Mouse (Mus musculus) Patski (cell line): ENCODE measurements around the gene Apob. TPM values are rescaled to one million over a fixed set of nuclear protein-coding genes. Genes with fewer than 3 reads are reported as not detected.

Source experiments
- ATAC-seq: fragments of 100-300 bp; one replicate; pipeline ENCODE4 v1.8.0; 2021
- CTCF ChIA-PET: fragments of 350-600 bp; sonication (Branson Sonifier 250); formaldehyde crosslinking; loops from one replicate; lab custom pipeline; 2022; ENCODE audit warnings: inconsistent platforms; lab: Charles Lee
- POLR2A ChIA-PET: fragments of 350-600 bp; sonication (Branson Sonifier 250); formaldehyde crosslinking; loops from one replicate; lab custom pipeline; 2022; ENCODE audit warnings: antibody characterized with exemption, inconsistent platforms; lab: Charles Lee
- DNase-seq: peaks from one replicate; pipeline ENCODE4 v3.0.0-alpha.2; 2011; ENCODE audit warnings: low read depth, low spot score
- H3K27me3 ChIP-seq: fragments of 371-371 bp; one replicate; pipeline ENCODE4 v1.5.1; 2021
- CTCF ChIP-seq: fragments of 100-300 bp; IDR thresholded peaks from one replicate; pipeline ENCODE4 v1.5.1; 2021
- in situ Hi-C: fragments of 300-500 bp; cut with MboI; formaldehyde crosslinking; loops from 3 replicates; pipeline ENCODE4 v1.11.1; 2018; ENCODE audit warnings: low pct_unique_long_range_greater_than_20kb, mixed read lengths
- polyA plus RNA-seq: library from polyadenylated mRNA; unstranded; gene quantifications from one replicate; pipeline ENCODE4 v1.2.3, GENCODE M21; 2021

Gene Apob
- 0.01 TPM for polyA plus RNA-seq

- POLR2A ChIA-PET, result no interaction called here
- CTCF ChIA-PET, result interaction anchor here (0.8 to 1.2 kb wide), 3 partner anchors 9 to 16 kb away, joined by 3 to 4 read pairs (median 3); no protein-coding TSS in a partner anchor
- DNase-seq, result no peak
- ATAC-seq, result no peak
- TF ChIP-seq CTCF, result no peak
- in situ Hi-C loops, result loop anchor here (5.0 kb wide), 1 partner anchor 70 kb away; no protein-coding TSS in a partner anchor
- peaks cover under 1% of the 10 kb centered on the region for H3K27me3 ChIP-seq
These were observed at the start of gene Apob for GRCm38 (mm10) chr12:7977466-7978189. TSS of gene Apob (plus strand) at chr12:7977648.

GRCm38 (mm10) chr12:7932405-7932920 is 45.0 kb upstream of the Apob start:
- no peak for DNase-seq
- no peak for ATAC-seq
- POLR2A ChIA-PET, result no interaction called here
- CTCF ChIA-PET, result no interaction called here
- no peaks in the 10 kb centered on the region for H3K27me3 ChIP-seq
- no peak for TF ChIP-seq CTCF
- in situ Hi-C loops, result no loop called here

GRCm38 (mm10) chr12:7950098-7950745 is 27.2 kb upstream of the Apob start:
- H3K27me3 ChIP-seq, result no peaks in the 10 kb centered on the region
- DNase-seq (no peak), ATAC-seq (no peak)
- ChIA-PET POLR2A (no interaction called here), CTCF (no interaction called here)
- no peak for TF ChIP-seq CTCF
- in situ Hi-C loops, result no loop called here

- no peak for TF ChIP-seq CTCF
- no peak for DNase-seq
- in situ Hi-C loops, result no loop called here
- ChIA-PET CTCF (no interaction called here), POLR2A (no interaction called here)
- ATAC-seq, result no peak
- H3K27me3 ChIP-seq, result no peaks in the 10 kb centered on the region
These were observed 18.6 kb upstream of the Apob start for GRCm38 (mm10) chr12:7958851-7959250.

GRCm38 (mm10) chr12:7959310-7959918 is 18.0 kb upstream of the Apob start:
- in situ Hi-C loops, result no loop called here
- DNase-seq, result no peak
- POLR2A ChIA-PET, result no interaction called here
- no peak for TF ChIP-seq CTCF
- no peaks in the 10 kb centered on the region for H3K27me3 ChIP-seq
- CTCF ChIA-PET, result no interaction called here
- no peak for ATAC-seq

GRCm38 (mm10) chr12:7962314-7962927 is 15.0 kb upstream of the Apob start:
- ChIA-PET CTCF (no interaction called here), POLR2A (no interaction called here)
- in situ Hi-C loops, result no loop called here
- TF ChIP-seq CTCF, result no peak
- no peaks in the 10 kb centered on the region for H3K27me3 ChIP-seq
- DNase-seq (no peak), ATAC-seq (no peak)

GRCm38 (mm10) chr12:7967221-7967620 is 10.2 kb upstream of the Apob start:
- ATAC-seq (peak; percentile 51), DNase-seq (no peak)
- in situ Hi-C loops, result no loop called here
- ChIA-PET POLR2A (no interaction called here), CTCF (no interaction called here)
- no peak for TF ChIP-seq CTCF
- H3K27me3 ChIP-seq, result no peaks in the 10 kb centered on the region

GRCm38 (mm10) chr12:7970301-7970700 is 7.1 kb upstream of the Apob start:
- POLR2A ChIA-PET, result no interaction called here
- ATAC-seq (no peak), DNase-seq (no peak)
- TF ChIP-seq CTCF, result no peak
- H3K27me3 ChIP-seq, result no peaks in the 10 kb centered on the region
- CTCF ChIA-PET, result interaction anchor here (0.9 kb wide), 1 partner anchor 10 kb away, joined by 3 read pairs; no protein-coding TSS in a partner anchor
- in situ Hi-C loops, result no loop called here

- CTCF ChIA-PET, result interaction anchor here (0.9 to 1.1 kb wide), 2 partner anchors 9 to 193 kb away, joined by 3 to 4 read pairs; no protein-coding TSS in a partner anchor
- POLR2A ChIA-PET, result no interaction called here
- ATAC-seq (no peak), DNase-seq (no peak)
- in situ Hi-C loops, result no loop called here
- no peak for TF ChIP-seq CTCF
- no peaks in the 10 kb centered on the region for H3K27me3 ChIP-seq
These were observed 6.6 kb upstream of the Apob start for GRCm38 (mm10) chr12:7970817-7971216.

- CTCF ChIA-PET, result interaction anchor here (1.1 kb wide), 1 partner anchor 194 kb away, joined by 4 read pairs; no protein-coding TSS in a partner anchor
- in situ Hi-C loops, result no loop called here
- TF ChIP-seq CTCF, result no peak
- ATAC-seq, result no peak
- H3K27me3 ChIP-seq, result no peaks in the 10 kb centered on the region
- no peak for DNase-seq
- POLR2A ChIA-PET, result no interaction called here
These were observed 5.7 kb upstream of the Apob start for GRCm38 (mm10) chr12:7971736-7972135.
